Mouse (Mus musculus) forebrain, postnatal 0 days (tissue): ENCODE results near the gene Btbd11. TPM values are rescaled to one million over a fixed set of nuclear protein-coding genes. Genes with fewer than 3 reads are reported as not detected.
"Not testable (repeated sequence)": the region's sequence is repeated elsewhere in the genome, so short reads cannot be mapped to it uniquely, and the experiment has no call there.

ENCODE experiments used
- ATAC-seq: fragments of 200-750 bp; cut with Nextera tagmentation; 2 replicates; pipeline ENCODE4 v1.8.0; 2017; ENCODE audit warnings: mild to moderate bottlenecking, moderate library complexity
- DNase-seq: peaks from one replicate; pipeline ENCODE4 v3.0.0-alpha.2; 2015
- H3K27ac ChIP-seq: fragments of 300-500 bp; sonication (generic); 2 replicates; pipeline ENCODE4 v1.5.1; 2014; ENCODE audit warnings: low read depth, mild to moderate bottlenecking, antibody characterized with exemption, low read length, moderate library complexity, mixed read lengths
- H3K27me3 ChIP-seq: fragments of 300-500 bp; sonication (generic); 2 replicates; pipeline ENCODE4 v1.6.1; 2014; ENCODE audit warnings: mild to moderate bottlenecking, low read length, mixed read lengths; ENCODE audit not compliant: insufficient read depth
- H3K36me3 ChIP-seq: fragments of 300-500 bp; sonication (generic); 2 replicates; pipeline ENCODE4 v1.6.1; 2014; ENCODE audit warnings: mild to moderate bottlenecking, moderate library complexity; ENCODE audit not compliant: insufficient read depth
- H3K4me1 ChIP-seq: fragments of 300-500 bp; sonication (generic); 2 replicates; pipeline ENCODE4 v1.6.1; 2014; ENCODE audit warnings: antibody characterized with exemption; ENCODE audit not compliant: insufficient read depth
- H3K4me2 ChIP-seq: fragments of 300-500 bp; sonication (generic); 2 replicates; pipeline ENCODE4 v1.6.1; 2014; ENCODE audit warnings: low read depth, mild to moderate bottlenecking, moderate library complexity
- H3K4me3 ChIP-seq: fragments of 300-500 bp; sonication (generic); 2 replicates; pipeline ENCODE4 v1.5.1; 2014; ENCODE audit warnings: low read depth, low read length, mixed read lengths
- H3K9ac ChIP-seq: fragments of 300-500 bp; sonication (generic); 2 replicates; pipeline ENCODE4 v1.6.1; 2014; ENCODE audit warnings: mild to moderate bottlenecking
- H3K9me3 ChIP-seq: fragments of 300-500 bp; sonication (generic); 2 replicates; pipeline ENCODE4 v1.6.1; 2016; ENCODE audit warnings: low read length
- CTCF ChIP-seq: sonication (generic); IDR thresholded peaks from 2 replicates; pipeline ENCODE4 v1.5.1; 2016; ENCODE audit warnings: antibody characterized with exemption, control low read depth, low read depth
- WGBS: fragments of 180-500 bp; shearing (Covaris S2); extraction: QIAGEN DNeasy Blood & Tissue Kit; methylation state at CpG from one replicate; pipeline ENCODE4 v1.1.7; 2014; 5-methylcytosine and 5-hydroxymethylcytosine counted together
- polyA plus RNA-seq: library from polyadenylated mRNA; unstranded; fragments of >200 nt; fragmentation: Nextera tagmentation; extraction: Ambion mirVana; gene quantifications from 2 replicates; pipeline ENCODE4 v1.2.1, GENCODE M21; 2015
- total RNA-seq: library from RNA; depleted of rRNA; stranded (reverse); fragments of >200 nt; gene quantifications from 2 replicates; pipeline ENCODE4 v1.2.3, GENCODE M21; 2014

The Btbd11 gene
- total and polyA plus RNA-seq, 2 experiments from 2014 or later, result 9.9 to 22.5 TPM

- 89% methylated on average over 6 of the region's 6 CpGs for WGBS
- TF ChIP-seq CTCF, result no peak
- DNase-seq (no peak), ATAC-seq (no peak)
- no peaks in the 10 kb centered on the region for H3K4me1 ChIP-seq
- H3K27ac ChIP-seq, result no peak overlapping the region
- no peaks in the 10 kb centered on the region for H3K27me3 ChIP-seq
- H3K9ac ChIP-seq, result no peak overlapping the region
- H3K36me3 ChIP-seq, result peaks cover 8% of the 10 kb centered on the region; the same call in 1 of the 2 replicates
- no peak overlapping the region for H3K4me2 ChIP-seq
- no peak overlapping the region for H3K4me3 ChIP-seq
- no peaks in the 10 kb centered on the region for H3K9me3 ChIP-seq
Observed at GRCm38 (mm10) chr10:85645346-85645745, 258.7 kb downstream of the Btbd11 start.

- no peaks in the 10 kb centered on the region for H3K9me3 ChIP-seq
- TF ChIP-seq CTCF, result peak; percentile 92
- no peak overlapping the region; the same call in 1 of the 2 replicates for H3K4me2 ChIP-seq
- H3K4me3 ChIP-seq, result no peak overlapping the region
- DNase-seq (peak; percentile 80), ATAC-seq (peak; percentile 82)
- WGBS, result 26% methylated on average over 7 of the region's 7 CpGs
- H3K4me1 ChIP-seq, result no peaks in the 10 kb centered on the region
- no peak overlapping the region; the same call in 1 of the 2 replicates for H3K9ac ChIP-seq
- H3K27ac ChIP-seq, result no peak overlapping the region
- no peaks in the 10 kb centered on the region for H3K27me3 ChIP-seq
- H3K36me3 ChIP-seq, result peaks cover 8% of the 10 kb centered on the region; the same call in 1 of the 2 replicates
Observed at GRCm38 (mm10) chr10:85651706-85652105, 265.1 kb downstream of the Btbd11 start.

GRCm38 (mm10) chr10:85655881-85656280 lies 269.3 kb downstream of the Btbd11 start:
- Histone ChIP-seq H3K27me3 (no peaks in the 10 kb centered on the region), H3K4me2 (no peak overlapping the region), H3K4me3 (no peak overlapping the region), H3K9ac (no peak overlapping the region), H3K9me3 (no peaks in the 10 kb centered on the region), H3K27ac (no peak overlapping the region), H3K36me3 (peaks cover 10% of the 10 kb centered on the region; the same call in 1 of the 2 replicates), H3K4me1 (no peaks in the 10 kb centered on the region)
- ATAC-seq, result peak; percentile 64
- DNase-seq, result peak; percentile 30
- 31% methylated on average over 4 of the region's 4 CpGs for WGBS
- TF ChIP-seq CTCF, result no peak

DNA sequence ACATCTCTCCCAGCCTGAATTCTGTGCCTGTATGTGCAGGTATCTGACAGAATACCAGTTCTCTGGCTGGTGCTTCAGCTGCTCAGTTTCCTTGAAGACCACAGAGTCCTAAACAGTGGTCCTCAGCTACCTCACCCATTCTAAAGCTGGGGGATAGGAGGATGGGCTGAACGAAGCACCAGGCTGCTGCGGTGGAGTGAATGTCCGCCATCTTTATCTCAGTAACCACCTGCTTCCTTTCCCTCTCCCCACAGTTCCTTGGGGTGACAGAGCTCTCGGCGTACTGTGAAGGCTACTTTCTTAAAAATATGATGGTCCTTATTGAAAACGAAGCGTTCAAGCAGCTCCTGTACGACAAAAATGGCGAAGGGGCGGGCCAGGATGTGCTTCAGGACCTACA lies 271.3 kb downstream of the Btbd11 start:
- Histone ChIP-seq H3K4me1 (no peaks in the 10 kb centered on the region), H3K36me3 (peaks cover 10% of the 10 kb centered on the region; the same call in 1 of the 2 replicates), H3K4me3 (no peak overlapping the region), H3K9ac (no peak overlapping the region), H3K27ac (no peak overlapping the region), H3K27me3 (no peaks in the 10 kb centered on the region), H3K4me2 (no peak overlapping the region), H3K9me3 (no peaks in the 10 kb centered on the region)
- WGBS, result 95% methylated on average over 10 of the region's 10 CpGs
- no peak for TF ChIP-seq CTCF
- no peak for ATAC-seq
- DNase-seq, result no peak

DNA sequence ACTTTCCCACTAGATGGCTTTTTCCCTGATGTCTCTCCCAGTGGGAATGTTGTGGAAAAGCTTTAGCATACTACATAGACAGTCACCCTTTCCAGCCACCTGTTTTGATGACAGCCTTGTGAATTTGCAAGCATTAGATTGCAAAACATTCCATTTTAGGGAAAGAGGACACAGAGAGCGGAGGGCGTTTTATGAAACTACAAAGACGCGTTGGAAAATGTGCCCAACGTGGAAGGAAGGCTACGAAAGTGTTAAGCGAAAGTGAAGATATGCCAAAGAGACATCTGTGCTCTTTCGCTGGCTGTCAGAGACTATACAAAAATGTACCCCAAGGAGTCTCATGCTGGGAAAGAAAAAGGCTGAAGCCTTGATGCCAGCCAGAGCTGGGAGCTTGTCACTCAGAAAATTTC lies 286.9 kb downstream of the Btbd11 start:
- no peaks in the 10 kb centered on the region for H3K27me3 ChIP-seq
- H3K36me3 ChIP-seq, result no peaks in the 10 kb centered on the region
- WGBS, result 50% methylated on average over 8 of the region's 8 CpGs
- no peak overlapping the region for H3K4me2 ChIP-seq
- peak overlapping the region; percentile 80 for H3K27ac ChIP-seq
- TF ChIP-seq CTCF, result peak; percentile 22; the same call in 1 of the 2 replicates
- peak; percentile 87 for DNase-seq
- H3K9me3 ChIP-seq, result no peaks in the 10 kb centered on the region
- H3K9ac ChIP-seq, result no peak overlapping the region
- no peak overlapping the region for H3K4me3 ChIP-seq
- ATAC-seq, result peak; percentile 89
- 0 out of 2 replicates have a peak, but pooled peaks cover 3% of the 10 kb centered on the region for H3K4me1 ChIP-seq

DNA sequence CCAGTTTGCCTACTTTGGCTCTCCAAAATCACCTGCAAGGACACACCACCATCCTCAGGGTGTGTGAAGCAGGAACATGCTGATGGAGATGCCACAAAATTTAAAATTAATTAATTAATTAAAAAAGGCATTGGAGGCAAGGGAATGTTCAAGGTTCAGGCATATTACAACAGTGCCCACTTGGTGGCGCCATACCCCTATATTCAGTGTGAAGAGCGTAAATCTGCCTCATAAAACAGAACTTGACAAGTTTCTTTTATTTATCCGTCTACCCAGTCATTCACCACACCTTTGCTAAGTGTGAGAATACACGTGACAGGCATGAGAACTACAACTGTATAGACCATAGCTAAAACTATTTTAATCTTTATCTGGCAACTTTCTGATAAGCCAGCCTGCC lies 292.0 kb downstream of the Btbd11 start:
- H3K27ac ChIP-seq, result no peak overlapping the region
- H3K27me3 ChIP-seq, result no peaks in the 10 kb centered on the region
- 19% methylated on average over 4 of the region's 4 CpGs for WGBS
- H3K9ac ChIP-seq, result no peak overlapping the region
- H3K36me3 ChIP-seq, result no peaks in the 10 kb centered on the region
- DNase-seq (peak; percentile 85), ATAC-seq (peak; percentile 54)
- no peak overlapping the region for H3K4me2 ChIP-seq
- 0 out of 2 replicates have a peak, but pooled peaks cover 3% of the 10 kb centered on the region for H3K4me1 ChIP-seq
- H3K4me3 ChIP-seq, result no peak overlapping the region
- TF ChIP-seq CTCF, result peak; percentile 80
- no peaks in the 10 kb centered on the region for H3K9me3 ChIP-seq

DNA sequence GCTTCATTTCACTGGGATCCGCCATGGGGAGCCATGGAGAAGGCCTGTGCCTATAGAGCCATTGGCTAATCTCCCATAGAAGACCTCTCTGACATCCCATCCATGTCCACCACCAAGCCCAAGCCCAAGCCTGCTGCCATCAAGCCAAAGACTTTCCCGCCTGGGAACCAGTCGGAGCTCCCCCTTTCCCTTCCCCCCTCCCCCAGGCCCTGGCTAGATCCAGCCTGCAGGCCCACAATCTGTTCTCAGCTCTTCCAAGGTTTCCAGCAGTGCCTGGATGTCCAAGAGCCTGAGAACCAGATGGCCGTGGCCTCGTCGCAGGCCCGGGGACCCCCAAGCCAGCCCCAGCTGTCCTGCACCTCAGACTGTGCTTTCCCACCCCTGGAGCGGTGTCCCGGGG lies 295.8 kb downstream of the Btbd11 start:
- Histone ChIP-seq H3K9me3 (no peaks in the 10 kb centered on the region), H3K36me3 (no peaks in the 10 kb centered on the region), H3K4me2 (no peak overlapping the region), H3K4me1 (no peaks in the 10 kb centered on the region), H3K27me3 (no peaks in the 10 kb centered on the region), H3K27ac (no peak overlapping the region), H3K9ac (no peak overlapping the region), H3K4me3 (no peak overlapping the region)
- TF ChIP-seq CTCF, result no peak
- DNase-seq (no peak), ATAC-seq (no peak)
- 94% methylated on average over 9 of the region's 9 CpGs for WGBS

GRCm38 (mm10) chr10:85694429-85694828 lies 307.8 kb downstream of the Btbd11 start:
- H3K9ac ChIP-seq, DNase-seq, ATAC-seq, H3K36me3 ChIP-seq, H3K4me3 ChIP-seq, H3K27ac ChIP-seq, H3K4me1 ChIP-seq, H3K27me3 ChIP-seq, H3K9me3 ChIP-seq, H3K4me2 ChIP-seq: not testable (repeated sequence)
- 69% methylated on average over 2 of the region's 2 CpGs for WGBS
